Mouse (Mus musculus): ENCODE measurements at regions not wholly inside any gene's neighbourhood (a gene's known extent, or its start where the extent isn't known, plus 50 kb on each side); places are given as distances from the start of the nearest gene placed in this dataset.

DNA sequence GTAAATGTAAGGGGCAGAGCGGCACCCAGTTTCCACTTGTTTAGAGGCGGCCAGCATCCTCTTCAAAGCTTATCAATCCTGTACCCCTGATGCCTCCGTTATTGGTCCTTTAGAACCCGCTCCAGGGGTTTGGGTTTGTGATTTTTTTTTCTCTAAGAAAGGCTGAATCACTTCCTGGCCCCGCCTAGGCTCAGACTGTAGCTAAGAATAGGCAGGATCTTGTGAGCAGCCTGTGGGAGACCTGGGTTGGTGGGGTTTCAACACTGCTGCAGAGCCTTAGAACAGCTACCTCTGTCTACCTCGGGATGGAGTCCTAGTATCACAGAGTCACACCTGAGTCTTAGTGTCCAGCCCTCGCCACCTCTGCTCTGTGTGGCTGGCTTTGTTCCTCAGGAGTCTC, 327.9 kb downstream of the Matn1 start:
- no peak for DNase-seq (ENCODE audit: low spot score in 2 of 2)

DNA sequence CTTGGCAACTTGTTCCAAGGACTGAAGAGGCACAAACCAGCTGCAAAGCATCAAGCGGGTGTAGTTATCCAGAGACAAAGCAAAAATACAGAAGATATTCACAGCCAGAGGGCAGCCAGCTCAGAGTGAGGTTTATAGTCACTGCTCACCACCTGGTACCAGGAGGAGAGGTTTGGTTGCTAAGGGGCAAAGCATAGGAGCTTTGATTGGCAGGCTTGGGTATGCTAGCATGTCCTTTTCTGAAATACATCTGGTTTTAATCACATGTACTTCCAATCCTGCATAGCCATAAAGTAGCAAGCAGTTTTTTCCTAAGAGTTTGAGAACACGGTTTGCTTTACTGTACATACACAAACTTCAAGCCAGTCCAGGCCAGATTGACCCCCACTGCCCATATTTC, 349.4 kb downstream of the Matn1 start:
- no peak for DNase-seq (ENCODE audit: low spot score in 2 of 2)

DNA sequence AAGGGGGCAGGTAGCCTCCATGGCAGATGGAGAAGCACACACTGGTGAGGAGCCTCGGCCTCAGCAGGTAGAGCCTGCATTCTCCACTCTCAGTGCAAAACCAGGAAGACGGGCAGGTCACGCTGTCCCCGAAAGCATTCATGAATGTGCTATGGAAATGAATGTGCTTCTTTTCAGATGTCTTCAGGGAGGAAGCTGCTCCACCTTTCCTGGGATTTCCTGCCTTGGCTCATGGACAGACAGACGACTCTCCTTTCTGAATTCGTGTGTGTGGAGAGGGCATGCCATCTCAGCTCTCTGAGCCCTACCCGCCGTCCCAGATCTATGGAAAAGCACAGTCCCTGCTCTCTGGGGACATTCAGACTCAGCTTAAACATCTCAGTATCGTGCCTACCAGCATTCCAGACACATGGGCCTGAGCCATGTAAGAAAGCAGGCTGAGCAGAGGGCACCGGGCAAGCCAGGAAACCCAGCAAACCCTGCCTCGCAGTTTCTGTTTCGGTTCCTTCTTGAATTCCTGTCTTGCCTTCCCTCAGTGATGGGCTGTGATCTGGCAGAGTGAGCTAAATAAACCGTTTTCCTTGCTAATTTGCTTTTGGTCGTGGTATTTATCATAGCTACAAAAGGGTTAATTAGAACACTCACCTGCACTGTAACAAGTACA, 354.0 kb downstream of the Matn1 start:
- no peak for DNase-seq (ENCODE audit: low spot score in 2 of 2)

DNA sequence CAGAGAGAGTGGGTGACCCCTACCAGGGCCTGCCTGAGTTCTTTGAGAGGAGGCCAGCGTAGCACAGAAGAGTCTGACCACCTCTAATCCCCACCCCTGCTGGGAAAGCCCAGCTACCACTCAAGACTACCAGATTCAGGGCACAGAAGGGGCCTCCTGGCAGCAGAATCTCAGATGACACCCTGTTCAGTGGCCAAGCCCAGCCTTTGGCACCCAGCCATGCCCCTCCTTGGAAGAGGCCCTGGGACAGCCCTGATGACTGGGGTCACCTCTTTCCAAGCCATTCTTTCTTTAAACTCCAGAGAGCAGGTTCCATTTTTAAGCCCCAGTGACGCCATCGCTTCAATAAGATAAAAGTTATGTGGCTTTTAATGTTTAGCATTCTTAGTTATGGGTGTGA, 359.8 kb downstream of the Matn1 start:
- DNase-seq (ENCODE audit: low spot score in 2 of 2), result peak in 1 of 2 experiments; percentile 7

DNA sequence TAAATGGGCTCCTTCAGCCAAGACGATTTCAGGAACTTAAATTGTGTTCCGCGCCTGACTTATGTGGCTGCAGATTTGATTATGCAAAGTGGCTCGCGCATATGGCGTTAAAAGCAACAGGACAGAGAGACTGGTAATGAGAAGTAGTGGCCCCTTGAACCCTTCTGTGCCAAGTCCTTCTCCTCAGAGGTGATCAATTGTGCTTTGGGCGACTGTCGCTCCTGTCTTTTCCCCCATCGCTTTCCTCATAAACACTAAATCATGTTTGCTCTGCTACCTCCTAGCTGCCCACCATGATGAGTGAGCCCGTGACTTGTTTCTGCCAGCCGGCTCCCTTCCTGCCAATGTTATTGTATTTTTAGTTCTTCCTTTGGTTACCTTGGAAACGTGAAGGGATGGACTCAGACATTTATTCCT, 360.2 kb downstream of the Matn1 start:
- DNase-seq (ENCODE audit: low spot score in 2 of 2), result peak; percentile 67 to 75

DNA sequence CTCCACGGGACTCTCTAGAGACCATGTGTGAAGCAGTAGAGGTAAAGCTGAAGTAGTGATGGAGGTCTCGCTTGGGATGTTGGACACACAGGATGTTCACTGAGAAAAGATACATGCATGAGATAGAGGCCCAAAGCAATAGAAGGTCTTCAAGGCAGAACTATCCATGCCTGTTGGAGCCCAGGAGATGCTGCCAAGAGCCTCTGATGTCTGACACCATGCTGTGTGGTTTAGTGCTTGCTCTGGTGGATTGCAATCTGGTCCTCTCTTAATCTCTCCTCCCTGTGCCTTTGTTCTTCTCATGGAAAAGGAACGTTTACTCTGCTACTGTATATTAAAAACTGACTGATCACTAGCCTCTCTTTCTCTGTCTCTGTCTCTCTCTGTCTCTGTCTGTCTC, 370.0 kb downstream of the Matn1 start:
- no peak for DNase-seq (ENCODE audit: low spot score in 2 of 2)

DNA sequence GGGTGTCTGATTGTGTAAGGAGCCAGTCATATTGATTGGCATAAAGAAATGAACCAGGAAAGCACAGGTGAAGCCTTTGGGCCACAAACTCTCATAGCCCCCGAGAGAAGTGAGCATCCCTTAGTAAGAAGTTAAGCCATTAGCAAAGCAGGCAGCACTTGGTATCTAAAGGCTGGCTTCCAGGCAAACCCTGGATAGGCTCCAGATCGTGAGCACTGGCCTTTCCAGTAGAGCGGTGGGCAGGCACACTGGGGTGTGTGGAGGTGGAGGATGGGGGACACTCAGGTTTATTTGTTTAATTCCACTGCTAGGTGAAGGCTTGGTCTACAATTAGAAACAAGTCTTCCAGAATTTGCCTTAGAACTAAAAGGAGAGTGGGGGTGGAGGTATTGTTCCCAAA, 371.9 kb downstream of the Matn1 start:
- no peak for DNase-seq (ENCODE audit: low spot score in 2 of 2)

DNA sequence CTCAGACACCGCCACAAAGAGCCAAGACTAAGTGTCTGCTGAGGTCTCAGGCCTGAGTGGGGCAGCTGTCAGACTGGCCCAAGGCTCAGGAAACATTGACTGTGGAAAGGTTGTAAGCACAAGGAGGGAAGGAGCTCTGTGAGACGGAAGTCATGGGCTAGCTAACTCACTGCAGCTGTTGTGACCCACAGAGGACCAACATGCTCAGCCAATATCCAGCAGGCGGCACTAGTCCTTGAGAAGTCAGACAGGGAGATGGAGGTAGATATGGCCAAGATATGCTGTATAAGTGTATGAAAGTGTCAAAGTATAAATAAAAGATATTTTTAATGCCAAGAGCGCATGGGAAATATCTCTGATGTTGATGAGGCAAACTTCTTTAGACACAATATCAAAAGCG, 378.1 kb downstream of the Matn1 start:
- DNase-seq (ENCODE audit: low spot score in 2 of 2), result no peak

DNA sequence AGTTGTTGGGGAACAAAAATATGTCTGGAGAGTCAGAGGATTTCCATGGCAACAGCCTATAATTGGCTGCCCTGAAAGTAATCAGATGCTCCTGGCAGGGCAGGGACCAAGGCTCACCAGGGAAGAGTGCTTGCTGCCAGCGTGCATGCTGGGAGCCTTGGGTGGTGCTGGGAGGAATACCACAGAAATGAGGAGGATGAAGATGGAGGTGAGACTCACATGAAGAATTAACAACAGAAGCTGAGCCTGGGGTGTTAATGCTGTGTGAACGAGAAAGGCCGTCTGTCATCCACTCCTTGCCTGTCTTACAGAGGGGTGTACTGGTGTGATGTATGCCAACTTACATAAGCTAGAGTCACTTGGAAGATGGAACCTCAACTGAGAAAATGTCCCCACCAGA, 380.3 kb downstream of the Matn1 start:
- peak in 1 of 2 experiments; percentile 14 for DNase-seq (ENCODE audit: low spot score in 2 of 2)

DNA sequence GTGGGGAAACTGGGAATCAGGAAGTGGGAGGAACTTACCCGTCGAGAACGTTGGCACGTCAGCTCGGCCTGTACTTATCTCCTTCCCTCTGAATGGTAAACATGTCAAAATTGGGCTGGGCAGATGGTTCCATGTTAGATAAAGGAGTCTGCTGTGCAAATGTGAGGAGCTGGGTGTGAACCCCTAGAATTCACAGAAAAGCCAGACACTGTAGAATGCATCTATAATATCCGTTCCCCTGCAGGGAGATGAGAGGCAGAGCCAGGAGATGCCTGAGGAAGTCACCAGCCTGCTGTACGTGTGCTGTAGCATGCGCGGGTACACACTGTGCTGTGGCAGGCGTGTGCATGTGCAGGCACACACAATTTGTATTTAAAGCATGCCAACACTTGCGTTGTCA, 381.0 kb downstream of the Matn1 start:
- DNase-seq (ENCODE audit: low spot score in 2 of 2), result peak in 1 of 2 experiments; percentile 7

DNA sequence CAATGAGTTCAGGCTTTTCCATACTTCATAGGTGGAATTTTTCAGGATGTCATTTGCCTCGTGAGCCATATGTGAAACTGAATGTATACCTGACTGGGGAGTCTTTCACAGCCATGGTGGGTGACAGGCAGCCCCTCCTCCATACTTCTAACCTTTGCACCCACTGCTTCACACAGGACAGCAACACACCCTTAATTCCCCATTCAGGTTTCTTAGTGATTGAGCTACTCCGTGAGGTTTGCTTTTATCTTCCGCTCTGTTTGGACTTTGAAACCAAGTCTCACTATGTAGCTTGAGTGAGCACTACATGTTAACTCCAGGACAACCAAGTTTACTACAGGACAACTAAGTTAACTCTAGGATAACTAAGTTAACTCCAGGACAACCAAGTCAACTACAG, 381.4 kb downstream of the Matn1 start:
- DNase-seq (ENCODE audit: low spot score in 2 of 2), result no peak

DNA sequence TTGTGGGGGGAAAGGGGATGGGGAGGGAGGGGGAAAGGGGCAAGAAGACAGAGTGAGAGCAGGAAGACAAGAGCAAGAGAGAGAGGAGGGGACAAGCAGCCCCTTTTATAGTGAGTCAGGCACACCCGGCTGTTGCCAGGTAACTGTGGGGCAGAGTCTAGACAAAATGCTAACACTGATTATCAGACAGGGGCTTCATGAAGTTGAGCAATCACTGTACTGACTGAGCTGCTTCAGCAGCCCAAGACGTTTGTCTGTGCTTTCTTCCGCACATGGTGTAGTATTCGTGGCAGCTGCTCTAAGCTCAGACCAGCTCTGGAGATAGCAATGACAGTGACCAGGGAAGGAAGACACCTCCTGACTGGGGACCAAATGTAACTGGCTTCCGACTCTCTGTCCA, 385.2 kb downstream of the Matn1 start:
- no peak for DNase-seq (ENCODE audit: low spot score in 2 of 2)

DNA sequence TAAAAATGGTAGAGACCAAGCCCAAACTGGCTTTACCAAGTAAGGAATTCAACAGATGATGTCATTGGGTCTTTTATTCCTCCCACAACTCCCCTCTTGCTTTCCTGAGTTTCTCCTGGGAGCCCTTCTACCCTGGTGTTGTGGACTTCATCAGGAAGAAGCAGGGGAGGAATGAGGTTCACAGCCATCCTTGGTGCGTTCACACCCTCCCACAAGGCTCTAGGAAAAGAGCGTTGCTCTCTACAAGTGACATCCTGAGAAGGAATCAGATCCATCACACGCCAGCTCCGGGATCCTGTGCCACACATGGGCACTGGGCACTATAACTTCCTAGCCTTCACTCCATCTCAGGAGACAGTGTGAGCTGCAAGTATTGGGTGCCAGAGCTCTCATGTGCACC, 387.5 kb downstream of the Matn1 start:
- DNase-seq (ENCODE audit: low spot score in 2 of 2), result peak in 1 of 2 experiments; percentile 11

DNA sequence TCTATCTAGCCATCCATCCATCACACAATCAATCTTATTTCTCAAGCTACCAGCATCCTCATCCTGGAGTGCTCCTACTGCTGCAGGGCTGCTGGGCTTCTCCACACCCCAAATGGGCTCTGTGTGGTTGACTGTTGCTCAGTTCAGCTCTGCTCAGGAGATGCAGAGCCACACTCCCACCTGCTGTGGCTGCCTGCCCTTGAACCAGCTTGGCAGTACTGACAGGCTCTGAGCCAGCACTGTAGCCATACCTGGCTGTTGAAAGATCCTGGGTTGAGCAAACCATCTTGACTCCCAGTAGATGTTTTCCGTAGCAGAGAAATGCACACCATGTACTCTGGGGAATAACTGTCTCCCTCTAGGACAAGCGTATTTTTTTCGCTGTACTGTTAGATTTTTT, 392.6 kb downstream of the Matn1 start:
- DNase-seq (ENCODE audit: low spot score in 2 of 2), result no peak

DNA sequence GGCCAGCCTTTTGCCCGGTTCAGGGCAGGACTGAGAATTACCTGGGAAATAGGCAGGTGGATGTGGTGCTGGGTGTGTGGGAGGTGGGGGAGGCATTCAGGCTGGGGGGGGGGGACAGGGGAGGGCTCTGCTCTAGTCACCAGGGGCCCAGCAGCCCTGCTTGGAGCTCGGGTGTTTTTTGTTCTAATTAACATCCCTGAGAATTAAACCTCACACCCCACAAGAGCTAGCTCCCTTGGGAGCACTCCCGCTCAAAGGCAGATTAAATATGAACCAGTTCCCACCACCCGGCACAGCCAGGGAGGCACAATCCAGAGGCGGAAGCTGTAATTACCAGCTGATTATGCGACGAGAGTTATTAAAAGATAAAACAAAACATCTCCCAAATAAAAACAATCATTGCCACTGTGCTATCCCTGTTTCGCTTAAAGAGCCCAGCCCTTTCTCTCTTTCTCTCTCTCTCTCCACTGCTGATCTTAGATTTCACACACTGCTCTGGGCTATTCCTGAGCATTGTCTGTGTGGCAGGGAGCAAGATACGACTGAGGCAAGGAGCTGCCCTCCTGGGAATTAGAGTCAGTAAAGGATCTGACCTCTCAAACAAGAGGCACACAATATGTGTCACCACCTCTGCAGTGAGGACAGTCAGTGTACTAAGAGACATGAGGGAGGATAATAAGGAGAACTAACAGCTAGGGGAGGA, 397.0 kb downstream of the Matn1 start:
- no peak for DNase-seq (ENCODE audit: low spot score in 2 of 2)

DNA sequence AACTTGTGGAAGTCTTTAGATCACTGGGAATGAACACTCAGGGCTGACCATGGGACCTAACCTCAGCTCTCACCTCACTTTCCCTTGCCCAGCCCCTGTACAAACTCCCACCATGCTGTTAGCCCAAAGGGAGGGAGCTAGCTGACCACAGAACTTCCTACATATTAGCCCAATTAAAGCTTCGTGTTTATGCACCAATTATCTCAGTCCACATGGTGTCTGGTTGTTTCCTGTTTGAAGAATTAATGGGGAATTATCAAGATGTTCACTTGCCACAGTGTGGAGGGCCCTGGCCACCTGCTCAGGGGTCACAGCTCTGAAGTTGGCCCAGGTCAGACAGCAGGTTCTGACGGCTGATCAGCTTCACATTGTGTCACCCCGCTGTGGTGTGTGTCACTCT, 402.5 kb downstream of the Matn1 start:
- no peak for DNase-seq (ENCODE audit: low spot score in 2 of 2)

DNA sequence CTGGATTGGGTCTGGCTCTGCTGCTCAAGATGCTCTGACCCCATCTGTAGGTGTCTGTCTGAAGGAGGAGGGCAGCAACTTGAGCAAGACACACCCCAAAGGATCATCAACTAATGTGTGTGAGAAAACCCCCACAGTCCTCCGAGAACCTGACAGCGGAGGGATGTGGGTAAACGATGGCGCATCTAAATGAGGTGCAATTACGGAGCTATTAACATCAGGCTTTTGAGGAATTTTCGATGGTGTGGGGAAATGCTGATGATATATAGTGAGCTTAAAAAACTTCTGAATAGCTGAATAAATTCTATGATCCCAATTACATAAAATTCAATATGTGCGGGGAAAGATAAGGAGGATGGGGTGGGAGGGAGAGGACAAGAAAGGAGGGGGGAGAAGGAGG, 406.1 kb downstream of the Matn1 start:
- DNase-seq (ENCODE audit: low spot score in 2 of 2), result no peak

DNA sequence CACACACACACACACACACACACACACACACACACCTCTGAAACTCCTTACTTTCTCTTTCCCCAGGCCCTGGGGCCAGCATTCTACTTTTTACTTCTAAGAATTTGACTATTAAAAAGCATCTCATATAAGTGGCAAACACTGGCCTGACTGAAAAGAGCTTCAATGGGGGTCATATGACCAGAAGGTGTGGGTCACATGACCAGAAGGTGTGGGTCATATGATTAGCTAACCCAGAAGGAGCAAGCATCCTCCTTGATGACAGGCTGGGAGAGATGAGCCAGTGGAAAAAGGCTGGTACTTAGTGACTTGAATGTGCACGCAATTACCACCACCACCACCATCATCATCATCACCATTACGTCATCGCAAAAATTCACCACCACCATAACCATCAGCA, 410.7 kb downstream of the Matn1 start:
- no peak for DNase-seq (ENCODE audit: low spot score in 2 of 2)

DNA sequence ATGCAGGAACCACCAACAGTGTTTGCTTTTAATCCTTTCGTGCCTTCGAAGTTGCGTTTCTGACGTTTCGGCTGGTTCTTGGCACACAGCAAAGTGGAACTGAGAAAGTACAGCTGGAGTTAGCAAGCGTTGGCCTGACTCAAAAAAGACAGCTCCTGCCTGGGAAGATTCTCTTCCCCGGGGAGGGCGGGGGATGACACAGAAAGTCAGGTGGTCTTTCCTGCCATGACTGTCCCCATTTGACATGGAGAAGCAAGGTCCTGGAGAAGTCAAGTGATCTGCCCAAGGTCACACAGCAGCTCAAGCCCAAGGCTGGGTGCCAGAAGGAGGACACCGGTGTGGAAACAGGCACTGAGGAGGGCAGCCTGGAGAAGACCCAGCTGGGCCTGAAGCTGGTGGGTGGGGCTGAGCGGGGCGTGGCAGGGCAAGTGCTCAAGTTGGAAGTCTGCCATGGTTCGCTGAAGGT, 411.4 kb downstream of the Matn1 start:
- peak; percentile 44 to 68 for DNase-seq (ENCODE audit: low spot score in 2 of 2)

DNA sequence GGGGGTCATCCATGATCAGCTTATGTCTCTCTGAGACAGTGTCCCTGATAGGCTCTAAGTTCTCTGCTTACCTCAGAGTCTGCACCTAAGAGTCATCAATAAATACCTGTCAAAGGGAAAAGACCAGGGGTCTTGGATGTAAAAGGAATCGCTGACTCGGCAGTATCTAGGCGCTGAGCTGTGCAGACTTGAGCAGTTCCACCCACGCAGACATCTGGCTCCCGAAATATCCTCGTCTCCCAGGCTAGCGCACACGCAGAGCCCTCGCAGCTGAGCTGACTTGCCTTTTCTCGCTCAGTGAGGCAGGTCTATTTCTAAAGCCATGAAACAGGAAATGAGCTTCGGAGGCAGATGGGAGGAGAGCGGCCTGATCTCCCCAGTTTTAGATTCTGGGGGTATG, 412.1 kb downstream of the Matn1 start:
- DNase-seq (ENCODE audit: low spot score in 2 of 2), result peak; percentile 67 to 85

DNA sequence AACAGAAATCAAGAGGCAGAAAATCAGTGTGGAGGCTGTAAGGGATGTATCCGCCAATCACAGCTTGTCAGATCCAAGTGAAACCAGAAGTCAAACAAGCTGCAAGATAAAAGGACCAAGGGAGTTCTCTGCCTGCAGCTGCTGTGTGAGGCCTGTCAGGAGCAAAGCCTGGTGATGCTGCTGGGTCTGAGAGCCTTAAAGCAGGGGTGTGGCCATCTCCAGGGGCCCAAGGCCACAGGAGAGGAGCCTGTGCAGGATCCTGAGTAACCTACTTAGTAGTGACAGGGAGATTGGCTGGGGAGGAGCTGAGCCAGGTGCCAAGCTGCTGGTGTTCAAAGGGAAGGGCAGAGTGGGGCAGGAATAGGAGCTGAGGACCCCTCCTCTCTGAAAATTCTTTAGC, 418.8 kb downstream of the Matn1 start:
- no peak for DNase-seq (ENCODE audit: low spot score in 2 of 2)

DNA sequence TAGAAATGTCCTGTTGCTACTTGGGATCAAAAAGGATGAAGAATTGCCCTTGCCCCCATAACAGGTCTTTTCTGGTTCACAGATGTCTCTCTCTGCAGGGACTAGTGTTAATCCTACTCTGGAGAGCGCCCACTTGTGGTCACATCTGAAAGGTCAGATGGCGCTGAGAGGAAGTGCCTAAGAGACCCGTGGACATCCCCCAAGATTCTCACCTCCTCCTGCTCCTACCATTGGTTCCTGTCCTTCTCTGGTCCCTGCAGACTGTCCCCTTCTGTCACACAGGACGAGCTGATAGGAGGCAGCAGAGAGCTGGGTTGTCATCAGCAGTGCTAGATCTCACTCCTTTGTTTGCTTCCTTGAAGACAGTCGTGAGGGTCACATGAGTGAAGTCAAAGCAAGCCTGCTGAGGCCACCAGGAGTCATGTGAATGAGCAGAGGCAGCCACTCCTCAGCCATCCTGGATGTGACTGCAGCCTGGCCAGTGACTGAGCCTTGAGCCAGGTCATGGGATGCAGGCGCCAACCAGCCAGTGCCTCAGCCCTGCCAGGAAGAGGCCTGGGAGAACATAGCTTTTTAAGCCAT, 420.6 kb downstream of the Matn1 start:
- no peak for DNase-seq (ENCODE audit: low spot score in 2 of 2)

DNA sequence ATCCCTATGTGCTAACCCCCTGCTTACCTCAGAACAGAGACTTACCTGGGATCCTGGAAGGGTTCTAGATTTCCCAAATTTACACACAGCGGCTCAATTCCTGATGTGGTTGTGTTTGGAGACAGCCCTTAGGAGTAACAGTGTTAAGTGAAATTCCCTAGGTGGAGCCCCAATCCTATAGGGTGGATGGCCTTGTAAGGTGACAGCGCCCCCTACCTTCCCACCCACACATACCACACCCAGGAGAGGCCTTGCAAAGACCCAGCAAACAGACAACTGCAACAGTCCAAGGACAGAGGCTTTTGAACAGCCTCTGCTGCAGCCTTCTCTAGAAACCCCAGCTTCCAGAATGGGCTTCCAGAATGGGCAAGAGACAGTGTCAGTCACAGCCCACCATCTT, 421.8 kb downstream of the Matn1 start:
- DNase-seq (ENCODE audit: low spot score in 2 of 2), result no peak

Data from right cerebral cortex, postnatal 36 days (tissue).